Mouse (Mus musculus) hindbrain, embryonic 14.5 days (tissue): ENCODE measurements around the gene Dcaf7. TPM values are rescaled to one million over a fixed set of nuclear protein-coding genes. Genes with fewer than 3 reads are reported as not detected.

ENCODE experiments used
- ATAC-seq: fragments of 200-750 bp; cut with Nextera tagmentation; 2 replicates; pipeline ENCODE4 v1.8.0; 2017; ENCODE audit warnings: moderate number of reproducible peaks, mild to moderate bottlenecking, moderate TSS enrichment, moderate library complexity; ENCODE audit not compliant: low FRiP score
- DNase-seq: peaks from one replicate; pipeline ENCODE4 v3.0.0-alpha.2; 2015; ENCODE audit warnings: low spot score
- H3K27ac ChIP-seq: fragments of 300-500 bp; sonication (generic); 2 replicates; pipeline ENCODE4 v1.5.1; 2014; ENCODE audit warnings: mild to moderate bottlenecking, moderate library complexity
- H3K27me3 ChIP-seq: fragments of 300-500 bp; sonication (generic); 2 replicates; pipeline ENCODE4 v1.6.1; 2014; ENCODE audit warnings: mild to moderate bottlenecking, low read length, mixed read lengths; ENCODE audit not compliant: control insufficient read depth, insufficient read depth
- H3K36me3 ChIP-seq: fragments of 300-500 bp; sonication (generic); replicated peaks from 2 replicates; pipeline ENCODE4 v1.6.1; 2014; ENCODE audit not compliant: control insufficient read depth, insufficient read depth
- H3K4me1 ChIP-seq: fragments of 300-500 bp; sonication (generic); replicated peaks from 2 replicates; pipeline ENCODE4 v1.6.1; 2014; ENCODE audit warnings: antibody characterized with exemption, low read length, mixed read lengths; ENCODE audit not compliant: control insufficient read depth, insufficient read depth
- H3K4me2 ChIP-seq: fragments of 300-500 bp; sonication (generic); replicated peaks from 2 replicates; pipeline ENCODE4 v1.6.1; 2014; ENCODE audit warnings: mild to moderate bottlenecking, moderate library complexity
- H3K4me3 ChIP-seq: fragments of 300-500 bp; sonication (generic); replicated peaks from 2 replicates; pipeline ENCODE4 v1.5.1; 2014; ENCODE audit warnings: mild to moderate bottlenecking, low read length
- H3K9ac ChIP-seq: fragments of 300-500 bp; sonication (generic); 2 replicates; pipeline ENCODE4 v1.6.1; 2014
- H3K9me3 ChIP-seq: fragments of 300-500 bp; sonication (generic); 2 replicates; pipeline ENCODE4 v1.6.1; 2016; ENCODE audit warnings: low read length; ENCODE audit not compliant: control insufficient read depth
- WGBS: fragments of 180-500 bp; shearing (Covaris S2); extraction: QIAGEN DNeasy Blood & Tissue Kit; methylation state at CpG from one replicate; pipeline ENCODE4 v1.1.7; 2014; 5-methylcytosine and 5-hydroxymethylcytosine counted together
- polyA plus RNA-seq: library from polyadenylated mRNA; unstranded; fragments of >200 nt; fragmentation: Nextera tagmentation; extraction: Ambion mirVana; gene quantifications from 2 replicates; pipeline ENCODE4 v1.2.1, GENCODE M21; 2014

Gene Dcaf7
- polyA plus RNA-seq, 1 experiment from 2014 or later, result 156 TPM

DNA sequence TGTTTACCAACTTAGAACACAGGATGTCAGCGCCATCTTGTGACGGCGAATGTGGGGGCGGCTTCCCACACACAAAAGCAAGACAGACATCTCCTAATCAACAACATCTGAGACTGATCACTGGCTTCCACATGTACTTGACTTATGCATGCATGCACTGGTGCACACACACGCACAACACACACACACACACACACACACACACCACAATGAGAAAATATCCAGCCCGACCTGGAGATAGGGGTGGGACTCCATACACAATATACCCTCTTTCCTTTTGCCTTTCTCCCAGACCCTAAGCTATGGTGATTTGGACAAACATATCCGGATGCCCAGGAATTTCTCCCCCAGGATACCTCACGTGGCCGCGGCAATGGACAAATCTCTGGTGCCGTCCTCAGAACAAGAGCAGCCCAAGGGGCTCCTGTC lies 3.2 kb upstream of the Dcaf7 start:
- H3K9ac ChIP-seq, result peak overlapping the region; percentile 57
- H3K4me3 ChIP-seq, result no peak overlapping the region
- H3K4me1 ChIP-seq, result peaks cover 15% of the 10 kb centered on the region
- no peaks in the 10 kb centered on the region for H3K27me3 ChIP-seq
- 42% methylated on average over 11 of the region's 11 CpGs for WGBS
- peak overlapping the region; percentile 78 for H3K27ac ChIP-seq
- H3K9me3 ChIP-seq, result no peaks in the 10 kb centered on the region
- ATAC-seq, result no peak
- H3K36me3 ChIP-seq, result no peaks in the 10 kb centered on the region
- H3K4me2 ChIP-seq, result peak overlapping the region; percentile 44
- peak; percentile 36 for DNase-seq

DNA sequence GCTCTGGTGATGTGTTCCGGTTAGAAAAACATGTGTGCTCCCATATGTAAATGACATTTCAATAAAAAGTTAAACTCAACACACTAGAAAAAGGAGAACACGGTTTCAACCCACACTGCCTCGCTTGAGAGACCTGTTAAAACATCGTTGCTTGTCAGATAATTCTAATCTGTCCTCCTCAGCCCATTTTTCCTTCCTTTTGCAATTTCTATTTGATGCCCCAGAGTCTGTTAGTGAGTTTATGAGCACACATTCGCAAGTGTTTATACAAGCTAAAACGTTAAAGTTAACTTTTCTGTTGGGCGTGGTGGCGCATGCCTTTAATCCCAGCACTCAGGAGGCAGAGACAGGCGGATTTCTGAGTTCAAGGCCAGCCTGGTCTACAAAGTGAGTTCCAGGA lies 1.7 kb upstream of the Dcaf7 start:
- WGBS, result 92% methylated on average over 9 of the region's 9 CpGs
- no peak for DNase-seq

DNA sequence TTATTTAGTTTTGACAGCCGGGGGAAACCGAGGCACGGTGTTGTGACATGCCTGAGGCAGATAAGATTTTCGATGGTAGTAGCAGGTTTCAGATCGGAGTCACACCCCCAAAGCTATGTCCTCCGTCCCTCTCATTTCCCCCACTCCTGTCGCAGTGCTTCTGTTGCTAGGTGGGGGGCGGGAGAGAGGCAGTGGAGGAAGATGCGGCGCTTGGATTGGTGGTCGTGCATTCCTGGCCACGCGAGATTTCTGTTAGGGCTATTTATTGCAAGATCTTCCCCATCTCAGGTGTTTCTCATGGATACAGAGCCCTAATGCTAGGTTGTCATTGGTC lies 713 bp downstream of the Dcaf7 start:
- DNase-seq, result peak; percentile 71
- peak; percentile 53 for ATAC-seq
- Histone ChIP-seq H3K9me3 (no peaks in the 10 kb centered on the region), H3K4me3 (peak overlapping the region; percentile 78), H3K36me3 (no peaks in the 10 kb centered on the region), H3K27ac (peak overlapping the region; percentile 94), H3K9ac (peak overlapping the region; percentile 93), H3K4me2 (peak overlapping the region; percentile 73), H3K4me1 (peaks cover 22% of the 10 kb centered on the region), H3K27me3 (no peaks in the 10 kb centered on the region)
- WGBS, result under 1% methylated on average over 13 of the region's 13 CpGs

More for the DNA sequence above, 1.7 kb upstream of the Dcaf7 start:
- H3K4me3 ChIP-seq, result no peak overlapping the region
- no peaks in the 10 kb centered on the region for H3K36me3 ChIP-seq
- H3K9me3 ChIP-seq, result no peaks in the 10 kb centered on the region
- no peak overlapping the region for H3K9ac ChIP-seq
- H3K4me1 ChIP-seq, result peaks cover 22% of the 10 kb centered on the region
- ATAC-seq, result no peak
- no peak overlapping the region for H3K27ac ChIP-seq
- H3K4me2 ChIP-seq, result no peak overlapping the region
- H3K27me3 ChIP-seq, result no peaks in the 10 kb centered on the region

DNA sequence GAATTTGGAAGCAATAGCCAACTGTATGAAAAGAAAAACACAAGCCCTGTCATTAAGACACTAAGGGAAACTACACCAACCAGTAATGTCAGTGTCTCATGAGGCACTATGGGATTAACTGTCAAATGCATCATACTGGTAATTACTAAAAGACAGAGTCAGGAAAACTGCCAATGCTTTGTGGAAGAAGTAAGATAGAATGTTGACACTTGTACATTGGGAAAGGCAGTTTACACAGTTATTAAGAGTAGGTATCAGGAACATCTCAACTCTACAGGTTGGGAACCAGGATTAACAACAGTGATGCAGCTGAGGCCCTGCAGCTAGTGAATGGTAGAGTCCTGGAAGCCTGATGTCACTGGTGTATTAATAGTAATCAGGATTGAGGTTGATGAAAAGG lies 7.7 kb downstream of the Dcaf7 start:
- Histone ChIP-seq H3K9me3 (no peaks in the 10 kb centered on the region), H3K4me2 (no peak overlapping the region), H3K9ac (no peak overlapping the region), H3K4me1 (no peaks in the 10 kb centered on the region; the same call in 1 of the 2 replicates), H3K27ac (no peak overlapping the region), H3K36me3 (peaks cover 30% of the 10 kb centered on the region), H3K27me3 (no peaks in the 10 kb centered on the region), H3K4me3 (no peak overlapping the region)
- DNase-seq (no peak), ATAC-seq (no peak)

DNA sequence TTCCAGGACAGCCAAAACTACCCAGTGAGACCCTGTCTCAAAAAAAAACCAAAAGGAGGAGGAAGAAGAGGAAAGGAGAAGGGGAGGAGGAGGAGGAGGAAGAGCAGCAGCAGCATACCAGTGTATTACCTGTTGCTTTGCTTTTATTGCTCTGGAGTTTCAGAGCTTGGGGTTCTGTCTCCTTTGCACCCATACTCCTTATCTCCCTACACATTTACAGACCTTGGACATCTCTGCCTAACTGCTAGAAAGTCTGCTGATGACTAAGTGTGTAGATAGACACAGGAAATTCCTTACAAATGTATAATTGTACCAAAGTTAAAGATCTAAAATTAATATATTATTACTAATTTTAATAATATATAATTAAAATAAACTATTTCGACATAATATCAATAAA lies 8.6 kb downstream of the Dcaf7 start:
- WGBS, result 100% methylated on average over 1 of the region's 1 CpGs
- no peak overlapping the region for H3K9ac ChIP-seq
- no peaks in the 10 kb centered on the region for H3K9me3 ChIP-seq
- ATAC-seq, result no peak
- no peak for DNase-seq
- no peaks in the 10 kb centered on the region for H3K4me1 ChIP-seq
- H3K27me3 ChIP-seq, result no peaks in the 10 kb centered on the region
- peaks cover 39% of the 10 kb centered on the region for H3K36me3 ChIP-seq
- no peak overlapping the region for H3K4me3 ChIP-seq
- no peak overlapping the region for H3K27ac ChIP-seq
- H3K4me2 ChIP-seq, result no peak overlapping the region

DNA sequence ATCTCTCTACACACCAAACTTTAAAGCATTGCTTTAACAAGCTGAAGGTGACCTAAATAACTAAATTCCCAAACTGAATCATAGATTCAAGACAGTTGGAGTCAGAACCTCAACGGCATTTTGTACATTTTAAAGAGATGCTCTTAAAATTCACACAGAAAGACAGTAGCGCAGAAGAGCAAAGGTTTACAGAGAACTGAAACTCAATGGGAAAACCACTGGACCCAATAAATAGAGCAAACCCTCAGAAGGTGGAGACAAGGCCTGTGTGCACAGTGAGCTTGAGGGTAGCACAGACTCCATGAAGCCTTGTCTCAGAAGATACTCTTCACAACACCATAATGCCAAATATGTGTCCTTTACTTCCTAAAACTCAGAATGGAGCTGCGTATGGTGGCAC lies 9.1 kb downstream of the Dcaf7 start:
- Histone ChIP-seq H3K9me3 (no peaks in the 10 kb centered on the region), H3K4me3 (no peak overlapping the region), H3K27me3 (no peaks in the 10 kb centered on the region), H3K27ac (no peak overlapping the region), H3K4me1 (no peaks in the 10 kb centered on the region), H3K4me2 (no peak overlapping the region), H3K9ac (no peak overlapping the region), H3K36me3 (peaks cover 44% of the 10 kb centered on the region)
- ATAC-seq (no peak), DNase-seq (no peak)
- 98% methylated on average over 3 of the region's 3 CpGs for WGBS

DNA sequence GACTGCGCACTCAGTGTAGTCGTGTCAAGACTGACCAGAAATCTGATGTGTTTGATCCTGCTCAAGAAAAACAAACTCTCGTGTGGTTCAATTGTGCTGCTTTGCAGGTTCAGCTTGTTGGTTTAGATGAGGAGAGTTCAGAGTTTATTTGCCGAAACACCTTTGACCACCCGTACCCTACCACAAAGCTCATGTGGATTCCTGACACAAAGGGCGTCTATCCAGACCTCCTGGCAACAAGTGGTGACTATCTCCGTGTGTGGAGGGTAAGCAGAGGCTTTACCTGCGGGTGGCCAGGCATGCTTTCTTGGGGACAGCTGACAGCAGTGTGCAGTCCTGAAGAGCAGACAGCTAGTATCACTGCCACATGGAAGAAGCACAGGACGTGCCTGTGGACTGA lies 9.9 kb downstream of the Dcaf7 start:
- WGBS, result 93% methylated on average over 9 of the region's 9 CpGs
- Histone ChIP-seq H3K4me1 (no peaks in the 10 kb centered on the region), H3K27me3 (no peaks in the 10 kb centered on the region), H3K4me3 (no peak overlapping the region), H3K36me3 (peaks cover 52% of the 10 kb centered on the region), H3K9me3 (no peaks in the 10 kb centered on the region), H3K9ac (no peak overlapping the region), H3K27ac (no peak overlapping the region), H3K4me2 (no peak overlapping the region)
- DNase-seq (no peak), ATAC-seq (no peak)

DNA sequence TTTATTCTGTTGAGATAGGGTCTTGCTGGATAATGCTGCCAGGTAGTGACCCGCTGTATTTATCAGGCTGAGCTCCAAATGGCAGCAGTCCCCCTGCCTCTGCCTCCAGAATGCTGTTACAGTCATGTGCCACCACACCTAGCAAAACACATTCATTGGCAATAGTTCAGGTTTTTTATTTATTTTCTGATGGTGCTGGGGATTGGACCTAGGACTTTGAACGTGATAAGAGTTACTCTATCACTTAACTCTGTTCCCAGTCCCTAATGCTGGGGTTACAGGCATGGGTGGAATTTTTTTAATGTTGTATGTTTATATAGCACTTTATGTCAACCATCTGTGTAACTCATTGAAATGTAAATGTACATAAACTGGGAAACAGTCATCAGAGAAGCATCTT lies 17.2 kb downstream of the Dcaf7 start:
- Histone ChIP-seq H3K27me3 (no peaks in the 10 kb centered on the region), H3K9ac (no peak overlapping the region), H3K36me3 (peaks cover 99% of the 10 kb centered on the region), H3K27ac (no peak overlapping the region), H3K4me2 (no peak overlapping the region), H3K9me3 (no peaks in the 10 kb centered on the region), H3K4me1 (no peaks in the 10 kb centered on the region), H3K4me3 (no peak overlapping the region)
- no peak for ATAC-seq
- DNase-seq, result no peak
- WGBS, result 99% methylated on average over 2 of the region's 2 CpGs

DNA sequence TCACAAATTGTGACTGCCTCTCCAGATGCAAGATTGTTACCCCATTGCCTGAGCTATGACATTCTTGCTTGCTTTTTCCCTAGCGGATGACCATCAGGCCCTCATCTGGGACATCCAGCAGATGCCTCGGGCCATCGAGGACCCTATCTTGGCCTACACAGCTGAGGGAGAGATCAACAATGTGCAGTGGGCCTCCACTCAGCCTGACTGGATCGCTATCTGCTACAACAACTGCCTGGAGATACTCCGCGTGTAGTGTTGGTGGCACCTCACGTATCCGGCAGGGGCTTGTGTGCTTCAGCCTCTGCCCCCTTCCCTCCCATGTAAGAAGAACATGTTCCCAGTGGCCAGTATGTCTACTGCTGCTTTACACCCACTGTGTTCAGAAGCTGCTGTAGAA lies 17.9 kb downstream of the Dcaf7 start:
- H3K36me3 ChIP-seq, result peaks cover 99% of the 10 kb centered on the region
- no peaks in the 10 kb centered on the region for H3K4me1 ChIP-seq
- H3K9me3 ChIP-seq, result no peaks in the 10 kb centered on the region
- ATAC-seq, result no peak
- H3K9ac ChIP-seq, result no peak overlapping the region
- no peak overlapping the region for H3K4me3 ChIP-seq
- H3K27me3 ChIP-seq, result no peaks in the 10 kb centered on the region
- no peak overlapping the region for H3K4me2 ChIP-seq
- DNase-seq, result no peak
- WGBS, result 98% methylated on average over 8 of the region's 8 CpGs
- H3K27ac ChIP-seq, result no peak overlapping the region

DNA sequence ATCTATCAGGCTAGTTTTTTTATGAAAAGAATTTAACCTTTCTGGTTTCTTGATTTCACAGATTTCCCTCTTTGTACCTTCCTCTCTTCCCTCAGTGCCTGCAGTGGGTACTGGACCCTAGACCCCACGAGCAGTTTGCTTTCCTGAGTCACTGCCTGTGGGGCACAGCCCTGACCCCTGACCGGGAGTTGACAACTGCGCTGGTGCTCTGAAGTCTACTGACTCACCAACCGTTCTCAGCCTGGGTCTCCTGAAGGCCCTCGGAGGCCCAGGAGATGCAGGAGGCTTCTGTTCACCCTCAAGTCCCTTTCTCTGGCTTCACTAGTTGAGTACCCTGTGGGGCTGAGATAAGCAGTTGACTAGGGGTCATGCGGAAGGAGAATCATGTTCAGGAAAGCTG lies 18.7 kb downstream of the Dcaf7 start:
- no peak overlapping the region for H3K27ac ChIP-seq
- DNase-seq (no peak), ATAC-seq (no peak)
- H3K4me3 ChIP-seq, result no peak overlapping the region
- WGBS, result 93% methylated on average over 6 of the region's 6 CpGs
- H3K4me2 ChIP-seq, result no peak overlapping the region
- no peak overlapping the region for H3K9ac ChIP-seq
- H3K36me3 ChIP-seq, result peaks cover 99% of the 10 kb centered on the region
- H3K4me1 ChIP-seq, result no peaks in the 10 kb centered on the region
- no peaks in the 10 kb centered on the region for H3K9me3 ChIP-seq
- H3K27me3 ChIP-seq, result no peaks in the 10 kb centered on the region
